ENCODE assay signal across 23 mouse cellular contexts in the genomic region with DNA sequence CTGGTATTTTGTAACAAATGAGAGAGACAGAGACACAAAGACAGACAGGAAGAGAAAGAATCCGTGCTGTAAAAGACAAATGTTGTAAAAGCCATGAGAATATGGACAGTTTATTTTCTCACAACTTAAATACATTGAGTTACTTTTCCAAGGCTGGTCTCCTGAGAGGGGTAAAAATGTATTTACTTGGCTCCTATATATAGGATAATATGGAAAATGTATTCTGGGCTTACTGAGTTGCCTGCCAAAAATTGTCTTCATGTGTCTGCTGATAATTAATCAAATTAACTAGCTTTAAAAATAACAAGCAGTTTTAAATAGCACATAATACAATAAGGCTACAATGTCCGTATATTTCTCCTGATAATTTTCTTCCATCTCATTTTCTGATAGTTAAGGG.
"Had no signal": no experiment of that assay in that cellular context is flagged by ENCODE, and none has a peak within 500 bp of the region (broad histone marks: within the 10 kb centered on the region; RNA-seq: fewer than 3 reads in every experiment).

No protein-coding gene starts in this region.

- H3K27me3 ChIP-seq: heart, embryonic 13.5 days; heart, embryonic 15.5 days; hindbrain, embryonic 13.5 days; hindbrain, embryonic 15.5 days; limb, embryonic 12.5 days; limb, embryonic 15.5 days; liver, embryonic 12.5 days had no signal

- H3K27ac ChIP-seq: heart, adult 2 months; heart, embryonic 13.5 days; heart, embryonic 15.5 days; hindbrain, embryonic 13.5 days; hindbrain, embryonic 15.5 days; hindbrain, postnatal 0 days; limb, embryonic 12.5 days; limb, embryonic 15.5 days; liver, embryonic 12.5 days had no signal

- H3K4me1 ChIP-seq: heart, embryonic 13.5 days; heart, embryonic 15.5 days; hindbrain, embryonic 13.5 days; hindbrain, embryonic 15.5 days; liver, embryonic 12.5 days had no signal

- H3K9ac ChIP-seq: heart, embryonic 13.5 days; heart, embryonic 15.5 days; hindbrain, embryonic 13.5 days; hindbrain, embryonic 15.5 days; limb, embryonic 12.5 days; limb, embryonic 15.5 days; liver, embryonic 12.5 days had no signal

- ATAC-seq: hindbrain, postnatal 0 days; intestine, embryonic 16.5 days; liver, embryonic 12.5 days had no signal

- H3K9me3 ChIP-seq: heart, embryonic 13.5 days; heart, embryonic 15.5 days; hindbrain, embryonic 13.5 days; hindbrain, embryonic 15.5 days; limb, embryonic 12.5 days; limb, embryonic 15.5 days; liver, embryonic 12.5 days had no signal

- DNase-seq: gastrocnemius, postnatal 14 days; gastrocnemius, postnatal 36 days; heart, adult 11 months; heart, adult 2 months; heart, postnatal 14 days; heart, postnatal 36 days; kidney, adult 11 months; kidney, adult 8-10 months; kidney, postnatal 14 days; kidney, postnatal 36 days; layer of hippocampus, adult 9-11 months; layer of hippocampus, postnatal 36 days; left cerebral cortex, postnatal 4 days had no signal

- H3K36me3 ChIP-seq: heart, embryonic 13.5 days; heart, embryonic 15.5 days; hindbrain, embryonic 13.5 days; hindbrain, embryonic 15.5 days; limb, embryonic 12.5 days; limb, embryonic 15.5 days; liver, embryonic 12.5 days had no signal

- H3K4me2 ChIP-seq: heart, embryonic 11.5 days; heart, embryonic 13.5 days; heart, embryonic 15.5 days; hindbrain, embryonic 13.5 days; hindbrain, embryonic 15.5 days; limb, embryonic 12.5 days; limb, embryonic 15.5 days; liver, embryonic 12.5 days had no signal

- H3K4me3 ChIP-seq: heart, adult 2 months; heart, embryonic 13.5 days; heart, embryonic 15.5 days; hindbrain, embryonic 13.5 days; hindbrain, embryonic 15.5 days; limb, embryonic 12.5 days; limb, embryonic 15.5 days; liver, embryonic 12.5 days had no signal
